Mouse (Mus musculus): ENCODE results near the gene Armc6. TPM values are rescaled to one million over a fixed set of nuclear protein-coding genes. Genes with fewer than 3 reads are reported as not detected.

Armc6 gene
- polyA plus RNA-seq, 1 experiment: 11.0 TPM

GRCm38 (mm10) chr8:70237842-70238241 is 3.6 kb upstream of the Armc6 start:
- Histone ChIP-seq H3K4me1 (ENCODE audit: control insufficient read depth, insufficient read depth, low read length) (peaks cover 6% of the 10 kb centered on the region), H3K4me3 (ENCODE audit: insufficient read depth, low read length) (no peak overlapping the region), H3K27ac (ENCODE audit: insufficient read depth, low read length) (peak overlapping the region; percentile 62; the same call in 1 of the 2 replicates)
- TF ChIP-seq POLR2A (IDR thresholded peaks at IDR 0.05; ENCODE audit: low read depth, low read length): no peak
- TF ChIP-seq CTCF (IDR thresholded peaks at IDR 0.05; ENCODE audit: borderline replicate concordance, insufficient read depth, low read length): no peak

- peak overlapping the region; percentile 95 for H3K4me3 ChIP-seq (ENCODE audit: insufficient read depth, low read length)
- TF ChIP-seq POLR2A (IDR thresholded peaks at IDR 0.05; ENCODE audit: low read depth, low read length) (no peak), CTCF (IDR thresholded peaks at IDR 0.05; ENCODE audit: borderline replicate concordance, insufficient read depth, low read length) (no peak)
- H3K4me1 ChIP-seq (ENCODE audit: control insufficient read depth, insufficient read depth, low read length): peaks cover 6% of the 10 kb centered on the region
- H3K27ac ChIP-seq (ENCODE audit: insufficient read depth, low read length): peak overlapping the region; percentile 77
Measured at GRCm38 (mm10) chr8:70234781-70235128, 489 bp upstream of the Armc6 start.

- TF ChIP-seq POLR2A (IDR thresholded peaks at IDR 0.05; ENCODE audit: low read depth, low read length) (no peak), CTCF (IDR thresholded peaks at IDR 0.05; ENCODE audit: borderline replicate concordance, insufficient read depth, low read length) (no peak)
- no peak overlapping the region for H3K27ac ChIP-seq (ENCODE audit: insufficient read depth, low read length)
- H3K4me1 ChIP-seq (ENCODE audit: control insufficient read depth, insufficient read depth, low read length): peaks cover 6% of the 10 kb centered on the region
- peak overlapping the region; percentile 65 for H3K4me3 ChIP-seq (ENCODE audit: insufficient read depth, low read length)
Measured at GRCm38 (mm10) chr8:70233606-70234005, 660 bp downstream of the Armc6 start.

- no peak overlapping the region for H3K4me3 ChIP-seq (ENCODE audit: insufficient read depth, low read length)
- TF ChIP-seq POLR2A (IDR thresholded peaks at IDR 0.05; ENCODE audit: low read depth, low read length) (no peak), CTCF (IDR thresholded peaks at IDR 0.05; ENCODE audit: borderline replicate concordance, insufficient read depth, low read length) (no peak)
Measured at GRCm38 (mm10) chr8:70230837-70231236, 3.4 kb downstream of the Armc6 start.

GRCm38 (mm10) chr8:70227997-70228396 is 6.3 kb downstream of the Armc6 start:
- TF ChIP-seq POLR2A (IDR thresholded peaks at IDR 0.05; ENCODE audit: low read depth, low read length) (no peak), CTCF (IDR thresholded peaks at IDR 0.05; ENCODE audit: borderline replicate concordance, insufficient read depth, low read length) (no peak)
- Histone ChIP-seq H3K4me1 (ENCODE audit: control insufficient read depth, insufficient read depth, low read length) (no peaks in the 10 kb centered on the region), H3K27ac (ENCODE audit: insufficient read depth, low read length) (no peak overlapping the region), H3K4me3 (ENCODE audit: insufficient read depth, low read length) (no peak overlapping the region)

More at GRCm38 (mm10) chr8:70230837-70231236, 3.4 kb downstream of the Armc6 start:
- peaks cover under 1% of the 10 kb centered on the region for H3K4me1 ChIP-seq (ENCODE audit: control insufficient read depth, insufficient read depth, low read length)
- H3K27ac ChIP-seq (ENCODE audit: insufficient read depth, low read length): no peak overlapping the region

GRCm38 (mm10) chr8:70223341-70223740 is 10.9 kb downstream of the Armc6 start:
- Histone ChIP-seq H3K27ac (ENCODE audit: insufficient read depth, low read length) (no peak overlapping the region), H3K4me3 (ENCODE audit: insufficient read depth, low read length) (no peak overlapping the region), H3K4me1 (ENCODE audit: control insufficient read depth, insufficient read depth, low read length) (no peaks in the 10 kb centered on the region)
- TF ChIP-seq POLR2A (IDR thresholded peaks at IDR 0.05; ENCODE audit: low read depth, low read length) (no peak), CTCF (IDR thresholded peaks at IDR 0.05; ENCODE audit: borderline replicate concordance, insufficient read depth, low read length) (peak; percentile 55)

- H3K4me1 ChIP-seq (ENCODE audit: control insufficient read depth, insufficient read depth, low read length): no peaks in the 10 kb centered on the region
- no peak for TF ChIP-seq CTCF (IDR thresholded peaks at IDR 0.05; ENCODE audit: borderline replicate concordance, insufficient read depth, low read length)
- no peak for TF ChIP-seq POLR2A (IDR thresholded peaks at IDR 0.05; ENCODE audit: low read depth, low read length)
- H3K27ac ChIP-seq (ENCODE audit: insufficient read depth, low read length): no peak overlapping the region
- H3K4me3 ChIP-seq (ENCODE audit: insufficient read depth, low read length): no peak overlapping the region
Measured at GRCm38 (mm10) chr8:70222041-70222440, 12.2 kb downstream of the Armc6 start.

- no peak overlapping the region for H3K27ac ChIP-seq (ENCODE audit: insufficient read depth, low read length)
- TF ChIP-seq CTCF (IDR thresholded peaks at IDR 0.05; ENCODE audit: borderline replicate concordance, insufficient read depth, low read length): no peak
- TF ChIP-seq POLR2A (IDR thresholded peaks at IDR 0.05; ENCODE audit: low read depth, low read length): no peak
- H3K4me1 ChIP-seq (ENCODE audit: control insufficient read depth, insufficient read depth, low read length): no peaks in the 10 kb centered on the region
- no peak overlapping the region for H3K4me3 ChIP-seq (ENCODE audit: insufficient read depth, low read length)
Measured at GRCm38 (mm10) chr8:70220911-70221310, 13.4 kb downstream of the Armc6 start.

GRCm38 (mm10) chr8:70220236-70220840 is 13.9 kb downstream of the Armc6 start:
- no peak overlapping the region for H3K4me3 ChIP-seq (ENCODE audit: insufficient read depth, low read length)
- no peaks in the 10 kb centered on the region for H3K4me1 ChIP-seq (ENCODE audit: control insufficient read depth, insufficient read depth, low read length)
- no peak overlapping the region for H3K27ac ChIP-seq (ENCODE audit: insufficient read depth, low read length)
- TF ChIP-seq CTCF (IDR thresholded peaks at IDR 0.05; ENCODE audit: borderline replicate concordance, insufficient read depth, low read length) (no peak), POLR2A (IDR thresholded peaks at IDR 0.05; ENCODE audit: low read depth, low read length) (no peak)

- no peaks in the 10 kb centered on the region for H3K4me1 ChIP-seq (ENCODE audit: control insufficient read depth, insufficient read depth, low read length)
- TF ChIP-seq POLR2A (IDR thresholded peaks at IDR 0.05; ENCODE audit: low read depth, low read length): no peak
- TF ChIP-seq CTCF (IDR thresholded peaks at IDR 0.05; ENCODE audit: borderline replicate concordance, insufficient read depth, low read length): no peak
- H3K4me3 ChIP-seq (ENCODE audit: insufficient read depth, low read length): no peak overlapping the region
- H3K27ac ChIP-seq (ENCODE audit: insufficient read depth, low read length): no peak overlapping the region
Measured at GRCm38 (mm10) chr8:70219107-70219684, 15.1 kb downstream of the Armc6 start.
